Mouse (Mus musculus): ENCODE measurements around the gene Gm8439. TPM values are rescaled to one million over a fixed set of nuclear protein-coding genes. Genes with fewer than 3 reads are reported as not detected.

The Gm8439 gene
- polyA plus RNA-seq, 1 experiment from 2014 or later, result not detected

- Histone ChIP-seq H3K27me3 (peaks cover 58% of the 10 kb centered on the region), H3K4me2 (peak overlapping the region; percentile 91), H3K9me3 (replicated peaks) (no peaks in the 10 kb centered on the region), H3K9ac (peak overlapping the region; percentile 43; the same call in 1 of the 2 replicates), H3K4me3 (replicated peaks) (peak overlapping the region; percentile 50), H3K27ac (no peak overlapping the region), H3K36me3 (no peaks in the 10 kb centered on the region), H3K4me1 (peaks cover 11% of the 10 kb centered on the region)
- 24% methylated on average over 7 of the region's 7 CpGs for WGBS
- no peak for ATAC-seq (replicated peaks; ENCODE audit: low FRiP score)
These were observed 61.7 kb downstream of the Gm8439 start for GRCm38 (mm10) chr4:120650208-120650592.

GRCm38 (mm10) chr4:120655898-120656297 is 67.4 kb downstream of the Gm8439 start:
- Histone ChIP-seq H3K27ac (no peak overlapping the region), H3K9me3 (replicated peaks) (no peaks in the 10 kb centered on the region), H3K27me3 (peaks cover 22% of the 10 kb centered on the region), H3K36me3 (no peaks in the 10 kb centered on the region), H3K4me2 (no peak overlapping the region), H3K4me1 (no peaks in the 10 kb centered on the region), H3K9ac (no peak overlapping the region), H3K4me3 (replicated peaks) (no peak overlapping the region)
- ATAC-seq (replicated peaks; ENCODE audit: low FRiP score), result no peak
- 66% methylated on average over 8 of the region's 8 CpGs for WGBS

Other genes with a start within 250 kb of the Gm8439 start
- gene Scmh1, start 183.5 kb upstream of the Gm8439 start, polyA plus RNA-seq (2015; fragmentation: Nextera tagmentation; extraction: Ambion mirVana), result 41.8 and 43.5 TPM in 2 replicates
- gene Slfnl1, start 56.5 kb upstream of the Gm8439 start, polyA plus RNA-seq (2015; fragmentation: Nextera tagmentation; extraction: Ambion mirVana), result not detected in 2 replicates
- 83.1 and 84.0 TPM in 2 replicates for gene Ctps, start 18.5 kb upstream of the Gm8439 start, polyA plus RNA-seq (2015; fragmentation: Nextera tagmentation; extraction: Ambion mirVana)
- gene Cited4, start 77.8 kb downstream of the Gm8439 start, polyA plus RNA-seq (2015; fragmentation: Nextera tagmentation; extraction: Ambion mirVana), result 11.3 and 12.9 TPM in 2 replicates
- gene Kcnq4, start 159.9 kb downstream of the Gm8439 start, polyA plus RNA-seq (2015; fragmentation: Nextera tagmentation; extraction: Ambion mirVana), result 0.89 and 1.4 TPM in 2 replicates
- 112 and 115 TPM in 2 replicates for gene Nfyc, start 242.8 kb downstream of the Gm8439 start, polyA plus RNA-seq (2015; fragmentation: Nextera tagmentation; extraction: Ambion mirVana)

Measured in kidney, embryonic 15.5 days (tissue).